Mouse (Mus musculus) liver, embryonic 15.5 days (tissue): ENCODE measurements around the gene Ccdc9b. TPM values are rescaled to one million over a fixed set of nuclear protein-coding genes. Genes with fewer than 3 reads are reported as not detected.

Experiments
- ATAC-seq: fragments of 200-750 bp; cut with Nextera tagmentation; 2 replicates; pipeline ENCODE4 v1.8.0; 2017; ENCODE audit warnings: moderate number of reproducible peaks, mild to moderate bottlenecking, moderate library complexity; ENCODE audit not compliant: insufficient read depth
- H3K27ac ChIP-seq: fragments of 300-500 bp; sonication (generic); replicated peaks from 2 replicates; pipeline ENCODE4 v1.5.1; 2015; ENCODE audit warnings: mild to moderate bottlenecking, inconsistent platforms
- H3K27me3 ChIP-seq: fragments of 300-500 bp; sonication (generic); 2 replicates; pipeline ENCODE4 v1.6.1; 2015; ENCODE audit warnings: mild to moderate bottlenecking, inconsistent platforms
- H3K36me3 ChIP-seq: fragments of 300-500 bp; sonication (generic); replicated peaks from 2 replicates; pipeline ENCODE4 v1.6.1; 2015; ENCODE audit warnings: moderate library complexity, mild to moderate bottlenecking, inconsistent platforms
- H3K4me1 ChIP-seq: fragments of 300-500 bp; sonication (generic); replicated peaks from 2 replicates; pipeline ENCODE4 v1.6.1; 2015; ENCODE audit warnings: inconsistent platforms
- H3K4me2 ChIP-seq: fragments of 300-500 bp; sonication (generic); 2 replicates; pipeline ENCODE4 v1.6.1; 2015; ENCODE audit warnings: moderate library complexity, mild to moderate bottlenecking, inconsistent platforms
- H3K4me3 ChIP-seq: fragments of 300-500 bp; sonication (generic); replicated peaks from 2 replicates; pipeline ENCODE4 v1.5.1; 2015; ENCODE audit warnings: mild to moderate bottlenecking, inconsistent platforms
- H3K9ac ChIP-seq: fragments of 300-500 bp; sonication (generic); 2 replicates; pipeline ENCODE4 v1.6.1; 2015; ENCODE audit warnings: moderate library complexity, mild to moderate bottlenecking, inconsistent platforms
- H3K9me3 ChIP-seq: fragments of 300-500 bp; sonication (generic); replicated peaks from 2 replicates; pipeline ENCODE4 v1.6.1; 2016; ENCODE audit warnings: inconsistent platforms
- whole genome bisulfite sequencing: fragments of 180-500 bp; shearing (Covaris S2); methylation state at CpG from one replicate; pipeline ENCODE4 v1.1.7; 2015; ENCODE audit warnings: mixed read lengths; ENCODE audit not compliant: insufficient replicate concordance; 5-methylcytosine and 5-hydroxymethylcytosine counted together
- polyA plus RNA-seq: library from polyadenylated mRNA; unstranded; fragments of >200 nt; fragmentation: Nextera tagmentation; extraction: Ambion mirVana; gene quantifications from 2 replicates; pipeline ENCODE4 v1.2.1, GENCODE M21; 2015

The Ccdc9b gene
- polyA plus RNA-seq, 1 experiment from 2014 or later, result 0.20 TPM

- H3K4me2 ChIP-seq, result peak overlapping the region; percentile 100
Measured at GRCm38 (mm10) chr2:118747301-118747960, 15.0 kb downstream of the Ccdc9b start.

GRCm38 (mm10) chr2:118745915-118746901, 16.3 kb downstream of the Ccdc9b start:
- peak overlapping the region; percentile 68 for H3K27ac ChIP-seq
- peaks cover 21% of the 10 kb centered on the region for H3K36me3 ChIP-seq
- H3K4me2 ChIP-seq, result peak overlapping the region; percentile 100
- H3K27me3 ChIP-seq, result peaks cover 32% of the 10 kb centered on the region
- peak overlapping the region; percentile 94 for H3K4me3 ChIP-seq
- under 1% methylated on average over 113 of the region's 113 CpGs for WGBS
- peaks cover 64% of the 10 kb centered on the region for H3K4me1 ChIP-seq
- H3K9ac ChIP-seq, result peak overlapping the region; percentile 92
- ATAC-seq, result peak; percentile 51
- H3K9me3 ChIP-seq, result no peaks in the 10 kb centered on the region

More at GRCm38 (mm10) chr2:118747301-118747960, 15.0 kb downstream of the Ccdc9b start:
- 33% methylated on average over 10 of the region's 10 CpGs for WGBS
- no peak for ATAC-seq
- Histone ChIP-seq H3K4me3 (peak overlapping the region; percentile 94), H3K36me3 (peaks cover 21% of the 10 kb centered on the region), H3K27ac (peak overlapping the region; percentile 9; the same call in 1 of the 2 replicates), H3K27me3 (peaks cover 23% of the 10 kb centered on the region), H3K9ac (peak overlapping the region; percentile 92; the same call in 1 of the 2 replicates), H3K9me3 (no peaks in the 10 kb centered on the region), H3K4me1 (peaks cover 76% of the 10 kb centered on the region)

GRCm38 (mm10) chr2:118745232-118745884, 17.1 kb downstream of the Ccdc9b start, which contains the start of gene Inafm2:
Gene Inafm2 (plus strand): TSS chr2:118745758.
- peaks cover 21% of the 10 kb centered on the region for H3K36me3 ChIP-seq
- H3K27me3 ChIP-seq, result peaks cover 36% of the 10 kb centered on the region
- peak within 1 kb of the TSS; percentile 100 for H3K4me2 ChIP-seq
- peak within 1 kb of the TSS; percentile 94 for H3K4me3 ChIP-seq
- WGBS, result 1% methylated on average over 56 of the region's 57 CpGs
- no peaks in the 10 kb centered on the region for H3K9me3 ChIP-seq
- peak within 1 kb of the TSS; percentile 92 for H3K9ac ChIP-seq
- H3K4me1 ChIP-seq, result peaks cover 57% of the 10 kb centered on the region
- peak within 1 kb of the TSS; percentile 68 for H3K27ac ChIP-seq
- ATAC-seq, result peak; percentile 86

- Histone ChIP-seq H3K9ac (peak overlapping the region; percentile 92; the same call in 1 of the 2 replicates), H3K4me2 (peak overlapping the region; percentile 100), H3K4me3 (peak overlapping the region; percentile 94), H3K36me3 (peaks cover 18% of the 10 kb centered on the region), H3K27me3 (peaks cover 39% of the 10 kb centered on the region), H3K9me3 (no peaks in the 10 kb centered on the region), H3K4me1 (peaks cover 51% of the 10 kb centered on the region), H3K27ac (no peak overlapping the region)
- 13% methylated on average over 7 of the region's 7 CpGs for WGBS
- ATAC-seq, result no peak
Measured at GRCm38 (mm10) chr2:118744621-118745020, 17.8 kb downstream of the Ccdc9b start.

GRCm38 (mm10) chr2:118743261-118743943, 19.1 kb downstream of the Ccdc9b start:
- peaks cover 41% of the 10 kb centered on the region for H3K4me1 ChIP-seq
- 0 out of 2 replicates have a peak, but pooled peaks cover 6% of the 10 kb centered on the region for H3K36me3 ChIP-seq
- no peak for ATAC-seq
- no peak overlapping the region for H3K9ac ChIP-seq
- no peak overlapping the region for H3K27ac ChIP-seq
- no peak overlapping the region for H3K4me3 ChIP-seq
- 24% methylated on average over 8 of the region's 8 CpGs for WGBS
- peaks cover 45% of the 10 kb centered on the region for H3K27me3 ChIP-seq
- no peak overlapping the region for H3K4me2 ChIP-seq
- H3K9me3 ChIP-seq, result no peaks in the 10 kb centered on the region

- peaks cover 45% of the 10 kb centered on the region for H3K27me3 ChIP-seq
- H3K4me1 ChIP-seq, result peaks cover 20% of the 10 kb centered on the region
- no peak overlapping the region for H3K4me3 ChIP-seq
- 54% methylated on average over 9 of the region's 9 CpGs for WGBS
- no peak for ATAC-seq
- no peak overlapping the region for H3K27ac ChIP-seq
- no peak overlapping the region for H3K9ac ChIP-seq
- no peaks in the 10 kb centered on the region for H3K9me3 ChIP-seq
- H3K4me2 ChIP-seq, result no peak overlapping the region
- H3K36me3 ChIP-seq, result no peaks in the 10 kb centered on the region
Measured at GRCm38 (mm10) chr2:118741183-118741582, 21.3 kb downstream of the Ccdc9b start.

DNA sequence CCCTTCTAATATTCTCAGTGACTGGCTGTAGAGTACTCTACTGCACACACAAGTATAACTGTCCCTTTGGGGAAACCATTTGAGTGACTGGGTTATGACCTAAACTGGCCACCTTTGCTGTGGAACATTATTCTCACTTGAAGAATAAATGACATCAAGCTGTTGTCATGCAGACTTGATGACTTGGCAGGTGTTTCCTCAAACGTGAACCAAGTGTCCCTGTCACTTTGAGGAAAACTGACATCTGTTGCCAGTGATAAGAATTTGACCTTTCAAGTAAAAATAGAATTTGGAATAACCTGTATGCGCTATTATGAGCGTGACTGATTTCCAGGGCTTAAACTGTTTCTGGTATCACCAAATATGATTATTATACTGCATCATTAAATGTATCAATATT, 22.1 kb downstream of the Ccdc9b start:
- Histone ChIP-seq H3K36me3 (no peaks in the 10 kb centered on the region), H3K4me2 (no peak overlapping the region), H3K27me3 (peaks cover 45% of the 10 kb centered on the region), H3K27ac (no peak overlapping the region), H3K4me3 (no peak overlapping the region), H3K4me1 (peaks cover 16% of the 10 kb centered on the region), H3K9ac (no peak overlapping the region), H3K9me3 (no peaks in the 10 kb centered on the region)
- WGBS, result 16% methylated on average over 3 of the region's 3 CpGs
- ATAC-seq, result no peak

DNA sequence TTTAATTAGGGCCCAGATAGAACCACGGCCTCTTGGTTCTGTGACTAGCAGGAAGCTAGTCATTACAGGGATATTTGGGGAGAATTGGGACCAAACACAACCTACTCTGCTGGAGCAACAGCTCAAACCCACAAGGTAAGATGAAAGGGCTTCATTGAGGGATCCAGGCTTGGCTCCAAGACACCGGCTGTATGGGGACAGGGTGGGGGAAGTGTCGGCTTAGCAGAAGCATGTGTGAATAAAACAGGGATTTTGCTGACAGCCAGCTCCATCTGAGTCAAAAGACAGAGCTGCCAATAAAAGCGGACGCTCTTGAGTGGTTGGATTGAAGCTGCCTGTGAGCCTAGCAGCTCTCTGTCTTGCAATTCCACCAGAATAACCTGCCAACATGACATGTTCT, 29.1 kb downstream of the Ccdc9b start:
- no peaks in the 10 kb centered on the region for H3K9me3 ChIP-seq
- no peak overlapping the region for H3K4me3 ChIP-seq
- H3K27ac ChIP-seq, result no peak overlapping the region
- H3K4me2 ChIP-seq, result no peak overlapping the region
- no peak overlapping the region for H3K9ac ChIP-seq
- 67% methylated on average over 5 of the region's 5 CpGs for WGBS
- H3K4me1 ChIP-seq, result peaks cover 13% of the 10 kb centered on the region; the same call in 1 of the 2 replicates
- no peaks in the 10 kb centered on the region for H3K36me3 ChIP-seq
- no peak for ATAC-seq
- peaks cover 36% of the 10 kb centered on the region for H3K27me3 ChIP-seq

- no peaks in the 10 kb centered on the region for H3K9me3 ChIP-seq
- H3K9ac ChIP-seq, result no peak overlapping the region
- H3K36me3 ChIP-seq, result no peaks in the 10 kb centered on the region
- H3K4me3 ChIP-seq, result no peak overlapping the region
- 75% methylated on average over 5 of the region's 5 CpGs for WGBS
- ATAC-seq, result no peak
- peaks cover 13% of the 10 kb centered on the region; the same call in 1 of the 2 replicates for H3K4me1 ChIP-seq
- H3K27me3 ChIP-seq, result peaks cover 50% of the 10 kb centered on the region
- no peak overlapping the region for H3K4me2 ChIP-seq
- no peak overlapping the region for H3K27ac ChIP-seq
Measured at GRCm38 (mm10) chr2:118731981-118732380, 30.5 kb downstream of the Ccdc9b start.

DNA sequence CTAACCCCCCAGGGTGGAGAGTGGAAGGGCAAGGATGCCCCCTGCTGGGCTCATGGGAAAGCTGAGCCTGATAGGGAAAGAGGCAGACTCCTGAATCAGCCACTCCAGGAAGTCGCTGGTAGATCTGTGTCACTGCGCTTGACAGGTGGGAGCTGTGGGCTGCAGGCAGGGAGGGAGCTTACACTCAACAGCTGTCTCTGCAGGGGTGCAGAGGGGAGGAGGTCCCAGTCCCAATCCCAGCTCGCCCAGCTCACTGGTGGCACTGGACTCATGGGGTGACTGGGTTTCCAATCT, 31.9 kb downstream of the Ccdc9b start:
- H3K9me3 ChIP-seq, result no peaks in the 10 kb centered on the region
- peaks cover 59% of the 10 kb centered on the region for H3K27me3 ChIP-seq
- peaks cover 13% of the 10 kb centered on the region; the same call in 1 of the 2 replicates for H3K4me1 ChIP-seq
- H3K36me3 ChIP-seq, result no peaks in the 10 kb centered on the region
- no peak for ATAC-seq
- no peak overlapping the region for H3K4me2 ChIP-seq
- 1% methylated on average over 3 of the region's 3 CpGs for whole genome bisulfite sequencing
- no peak overlapping the region for H3K4me3 ChIP-seq
- no peak overlapping the region for H3K9ac ChIP-seq
- no peak overlapping the region for H3K27ac ChIP-seq
